Mouse (Mus musculus) testis, adult 2 months (tissue): ENCODE results near the gene Usp29. TPM values are rescaled to one million over a fixed set of nuclear protein-coding genes. Genes with fewer than 3 reads are reported as not detected.

ENCODE experiments used
- H3K27ac ChIP-seq: fragments of 200-500 bp; 2 replicates; pipeline ENCODE4 v1.5.1; 2012; ENCODE audit warnings: low read depth, low read length; ENCODE audit not compliant: control insufficient read depth, insufficient read depth
- H3K27me3 ChIP-seq: fragments of 200-500 bp; 2 replicates; pipeline ENCODE4 v1.6.1; 2012; ENCODE audit warnings: mild to moderate bottlenecking, low read length, moderate library complexity; ENCODE audit not compliant: control insufficient read depth, insufficient read depth
- H3K36me3 ChIP-seq: fragments of 200-500 bp; 2 replicates; pipeline ENCODE4 v1.6.1; 2012; ENCODE audit warnings: mild to moderate bottlenecking, low read length; ENCODE audit not compliant: control insufficient read depth, insufficient read depth
- H3K4me1 ChIP-seq: fragments of 200-500 bp; 2 replicates; pipeline ENCODE4 v1.6.1; 2012; ENCODE audit warnings: low read length; ENCODE audit not compliant: control insufficient read depth, insufficient read depth
- H3K4me3 ChIP-seq: fragments of 200-500 bp; 2 replicates; pipeline ENCODE4 v1.5.1; 2012; ENCODE audit warnings: low read depth, mild to moderate bottlenecking, low read length, moderate library complexity, mixed read lengths; ENCODE audit not compliant: control insufficient read depth
- CTCF ChIP-seq: fragments of 200-500 bp; IDR thresholded peaks from 2 replicates; pipeline ENCODE4 v1.5.1; 2012; ENCODE audit warnings: low read depth, mild to moderate bottlenecking, inconsistent platforms, low read length, moderate library complexity; ENCODE audit not compliant: control insufficient read depth, insufficient read depth, insufficient replicate concordance
- POLR2A ChIP-seq: fragments of 200-500 bp; IDR thresholded peaks from 2 replicates; pipeline ENCODE4 v1.6.1; 2012; ENCODE audit warnings: low read depth, mild to moderate bottlenecking, inconsistent platforms, low read length, moderate library complexity; ENCODE audit not compliant: control insufficient read depth
- polyA plus RNA-seq: library from polyadenylated mRNA; depleted of rRNA; stranded (reverse); fragments of >200 nt; gene quantifications from 2 replicates; pipeline ENCODE4 v1.2.3, GENCODE M21; 2012; rRNA removed

The Usp29 gene
- 0.18 and 0.26 TPM in 2 replicates for polyA plus RNA-seq

DNA sequence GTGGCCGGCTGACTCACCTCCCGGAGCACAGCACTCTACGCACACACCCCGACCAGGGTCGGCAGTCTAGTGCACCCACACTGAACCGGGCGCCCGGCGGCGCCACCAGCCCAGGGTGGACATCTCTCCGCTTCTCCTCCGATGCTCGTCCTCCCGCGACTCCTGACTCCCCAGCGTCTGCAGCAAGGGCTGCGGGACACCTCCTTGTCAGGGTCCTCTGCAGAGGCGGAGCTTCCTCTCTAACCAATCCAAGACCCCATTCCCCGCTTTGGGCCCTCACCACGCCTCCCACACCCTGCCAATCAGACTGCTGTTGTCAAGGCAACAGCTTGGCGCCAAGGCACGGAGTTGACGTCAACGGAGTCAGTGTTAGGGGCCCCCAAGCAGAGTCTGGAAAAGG is at the start of gene Usp29, which contains the start of gene Peg3:
TSS of gene Usp29 (plus strand) at position 338 of the 400 bp plus-strand sequence.
TSS of gene Peg3 (minus strand) at position 191 of the 400 bp plus-strand sequence.
- Histone ChIP-seq H3K27me3 (no peaks in the 10 kb centered on the region), H3K4me1 (peaks cover 9% of the 10 kb centered on the region), H3K4me3 (peak within 1 kb of the TSS; percentile 87), H3K27ac (peak within 1 kb of the TSS; percentile 75), H3K36me3 (no peaks in the 10 kb centered on the region)
- TF ChIP-seq CTCF = no peak
- no peak for TF ChIP-seq POLR2A

DNA sequence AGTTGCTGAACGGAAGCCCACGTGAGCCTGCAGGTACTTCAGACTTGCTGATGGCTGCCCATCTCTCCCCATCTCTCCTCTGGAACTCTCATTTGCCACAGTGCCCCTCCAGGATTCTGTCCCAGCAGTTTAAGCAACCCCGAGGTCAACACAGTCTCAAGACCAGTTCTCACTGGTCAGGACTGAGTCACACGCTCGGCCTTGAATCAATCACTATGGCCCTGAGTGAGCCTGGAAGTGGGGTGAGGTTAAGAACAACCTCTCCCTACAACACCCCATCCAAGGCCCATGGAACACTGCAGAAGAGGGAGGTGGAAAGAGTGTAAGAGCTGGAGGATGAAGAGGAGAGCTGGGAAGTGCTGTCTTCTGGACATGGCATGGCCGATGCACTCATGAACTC is 44.9 kb upstream of the Usp29 start:
- TF ChIP-seq POLR2A (no peak), CTCF (no peak)
- Histone ChIP-seq H3K36me3 (no peaks in the 10 kb centered on the region), H3K27ac (no peak overlapping the region), H3K4me3 (no peak overlapping the region), H3K27me3 (no peaks in the 10 kb centered on the region), H3K4me1 (no peaks in the 10 kb centered on the region)

GRCm38 (mm10) chr7:6696241-6697045 is 33.9 kb upstream of the Usp29 start, which contains the start of gene Zim1:
Gene Zim1, minus strand, starts transcription at chr7:6696450.
- peak within 1 kb of the TSS; percentile 39 for H3K4me3 ChIP-seq
- no peaks in the 10 kb centered on the region for H3K4me1 ChIP-seq
- H3K36me3 ChIP-seq = no peaks in the 10 kb centered on the region
- H3K27me3 ChIP-seq = no peaks in the 10 kb centered on the region
- TF ChIP-seq POLR2A = no peak
- TF ChIP-seq CTCF = no peak
- no peak within 1 kb of the TSS for H3K27ac ChIP-seq

DNA sequence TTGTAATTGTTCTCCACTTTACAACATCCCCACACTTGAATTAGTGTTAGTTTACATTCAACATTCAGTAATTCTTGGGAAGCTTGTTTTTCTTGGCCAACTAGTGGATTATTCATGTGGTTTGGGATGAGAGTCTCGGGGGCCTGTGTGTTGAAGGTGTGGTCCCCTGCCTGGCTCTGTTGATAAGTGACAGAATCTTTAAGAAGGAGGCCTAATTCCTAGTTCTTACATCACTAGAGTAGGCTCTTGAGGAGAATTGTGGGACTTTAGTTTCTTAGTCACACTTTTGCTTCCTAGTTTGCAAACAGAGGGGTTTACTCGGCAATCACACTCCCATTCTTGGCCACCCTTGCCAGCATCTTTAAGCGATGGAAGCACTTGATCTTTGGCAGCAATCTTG is 31.1 kb upstream of the Usp29 start:
- no peak overlapping the region for H3K4me3 ChIP-seq
- H3K36me3 ChIP-seq = no peaks in the 10 kb centered on the region
- TF ChIP-seq POLR2A = no peak
- TF ChIP-seq CTCF = no peak
- H3K4me1 ChIP-seq = no peaks in the 10 kb centered on the region
- H3K27me3 ChIP-seq = no peaks in the 10 kb centered on the region
- no peak overlapping the region for H3K27ac ChIP-seq

GRCm38 (mm10) chr7:6707416-6708015 is 22.9 kb upstream of the Usp29 start:
- TF ChIP-seq POLR2A (no peak), CTCF (no peak)
- Histone ChIP-seq H3K4me3 (no peak overlapping the region), H3K36me3 (no peaks in the 10 kb centered on the region), H3K27me3 (no peaks in the 10 kb centered on the region), H3K4me1 (peaks cover 10% of the 10 kb centered on the region), H3K27ac (no peak overlapping the region)

DNA sequence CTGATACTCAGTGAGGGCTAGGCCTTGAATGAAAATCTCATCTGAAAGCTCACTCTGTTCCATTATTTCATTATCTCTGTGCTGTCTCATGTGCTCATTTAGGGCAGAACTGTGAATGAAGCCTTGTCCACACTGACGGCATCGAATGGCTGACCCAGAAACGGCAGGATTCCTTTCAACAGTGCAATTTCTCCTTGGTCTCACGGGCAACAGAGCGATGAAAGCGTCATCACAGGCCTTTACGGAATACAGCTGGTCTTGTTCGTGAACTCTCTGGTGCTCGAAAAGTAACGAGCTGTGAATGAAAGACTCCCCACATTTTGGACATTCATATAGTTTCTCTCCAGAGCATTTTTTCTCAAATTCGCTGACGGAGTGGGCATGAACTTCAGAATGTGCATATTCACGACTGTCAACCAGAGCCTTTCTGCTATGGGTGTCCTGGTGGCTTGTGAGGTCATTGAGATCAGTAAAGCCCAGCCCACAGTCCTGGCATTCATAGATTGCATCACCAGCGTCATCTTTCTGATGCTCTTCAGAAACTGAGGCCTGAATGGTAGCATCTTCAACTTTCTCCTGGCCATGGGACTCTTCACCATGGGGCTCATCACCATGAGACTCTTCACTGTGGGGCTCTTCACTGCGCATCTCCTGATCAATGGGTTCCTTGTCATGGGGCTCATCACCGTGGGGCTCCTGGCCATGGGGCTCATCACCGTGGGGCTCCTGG is 21.8 kb upstream of the Usp29 start:
- H3K36me3 ChIP-seq = no peaks in the 10 kb centered on the region
- TF ChIP-seq POLR2A (no peak), CTCF (no peak)

DNA sequence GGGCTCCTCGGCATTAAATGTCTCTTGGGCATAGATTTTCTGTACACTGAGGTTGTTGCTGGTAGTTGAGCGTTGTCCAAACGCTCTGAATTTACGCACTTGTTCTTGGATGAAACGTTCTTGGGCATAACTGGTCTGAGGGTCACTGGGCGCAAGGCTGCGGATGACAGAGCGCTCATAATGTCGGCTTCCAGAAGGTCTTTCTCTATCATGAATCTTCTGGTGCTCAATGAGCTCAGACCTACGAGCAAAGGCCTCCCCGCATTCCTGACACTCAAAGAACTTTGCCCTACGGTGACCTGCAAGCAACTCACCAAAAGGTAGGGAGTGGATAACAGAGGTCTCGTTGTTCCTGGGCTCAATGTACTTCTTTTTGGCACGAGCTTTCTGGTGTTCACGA is 21.0 kb upstream of the Usp29 start:
- Histone ChIP-seq H3K27me3 (no peaks in the 10 kb centered on the region), H3K4me1 (peaks cover 10% of the 10 kb centered on the region), H3K27ac (no peak overlapping the region), H3K4me3 (no peak overlapping the region), H3K36me3 (no peaks in the 10 kb centered on the region)
- no peak for TF ChIP-seq POLR2A
- no peak for TF ChIP-seq CTCF

More for the DNA sequence above, 21.8 kb upstream of the Usp29 start:
- Histone ChIP-seq H3K4me1 (peaks cover 10% of the 10 kb centered on the region), H3K4me3 (no peak overlapping the region), H3K27ac (no peak overlapping the region), H3K27me3 (no peaks in the 10 kb centered on the region)
